Mouse (Mus musculus): ENCODE measurements around the gene Itga6.

Gene Itga6

GRCm38 (mm10) chr2:71863531-71864173, 118.2 kb downstream of the Itga6 start:
- no peak for DNase-seq

GRCm38 (mm10) chr2:71865022-71865421, 119.6 kb downstream of the Itga6 start:
- DNase-seq, result no peak

GRCm38 (mm10) chr2:71865935-71866334, 120.5 kb downstream of the Itga6 start:
- no peak for DNase-seq

- DNase-seq, result no peak
Observed at GRCm38 (mm10) chr2:71866565-71866964, 121.1 kb downstream of the Itga6 start.

DNA sequence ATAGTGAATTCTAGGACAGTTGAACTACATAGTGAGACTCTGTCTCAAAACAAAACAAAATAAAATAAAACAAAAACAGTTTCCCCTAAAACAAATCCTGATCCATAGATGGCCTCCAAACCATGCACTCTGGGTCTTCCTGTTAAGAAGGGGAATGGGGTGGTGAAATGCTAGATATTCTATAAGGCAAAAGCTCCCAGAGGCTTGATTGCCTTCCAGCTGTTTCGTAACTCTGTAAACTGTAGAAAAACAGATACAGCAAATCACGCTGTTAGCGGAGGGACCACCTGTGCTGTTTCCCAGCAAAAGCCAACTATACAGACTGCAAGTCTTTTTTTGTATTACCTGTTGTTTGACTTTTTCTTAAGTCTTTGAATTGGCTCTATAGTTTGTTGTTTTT, 121.6 kb downstream of the Itga6 start:
- no peak for DNase-seq

DNA sequence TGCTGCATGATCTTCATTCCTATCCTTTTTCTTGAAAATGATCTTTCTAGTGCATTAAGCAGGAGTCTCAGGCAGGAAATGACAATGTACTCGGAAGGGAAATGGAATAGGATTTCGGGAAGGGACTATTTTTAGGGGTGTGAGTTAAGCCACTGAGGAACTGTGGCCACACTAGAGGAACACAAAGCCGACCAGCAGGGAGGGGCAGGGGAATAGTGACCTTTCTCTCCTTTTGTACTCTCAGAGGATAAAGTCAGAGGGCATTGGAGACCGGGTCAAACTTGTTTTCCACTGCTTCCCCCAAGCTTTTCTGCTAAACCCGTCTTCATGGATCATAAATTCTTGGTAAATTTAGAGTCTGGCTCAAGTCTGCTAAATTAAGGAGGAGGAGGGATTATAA, 122.1 kb downstream of the Itga6 start:
- DNase-seq, result no peak

DNA sequence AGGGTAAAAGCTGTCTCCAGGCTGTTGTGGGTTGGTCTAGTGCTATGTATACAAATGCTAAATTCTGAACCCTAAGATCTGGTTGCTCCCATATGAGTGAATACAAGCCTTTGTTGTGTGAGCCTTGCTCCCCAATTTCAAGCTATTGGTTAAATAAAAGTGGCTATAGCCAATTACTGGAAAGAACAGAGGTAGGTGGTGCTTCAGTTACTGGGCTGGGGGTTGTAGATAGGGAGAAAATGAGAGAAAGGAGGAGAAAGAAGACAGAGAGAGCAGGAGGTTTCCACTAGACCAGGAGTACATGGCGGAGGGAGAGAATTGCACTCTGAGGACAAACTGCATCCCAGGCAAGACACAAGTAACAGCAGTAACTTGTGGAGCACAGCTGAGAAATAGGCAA, 122.8 kb downstream of the Itga6 start:
- no peak for DNase-seq

DNA sequence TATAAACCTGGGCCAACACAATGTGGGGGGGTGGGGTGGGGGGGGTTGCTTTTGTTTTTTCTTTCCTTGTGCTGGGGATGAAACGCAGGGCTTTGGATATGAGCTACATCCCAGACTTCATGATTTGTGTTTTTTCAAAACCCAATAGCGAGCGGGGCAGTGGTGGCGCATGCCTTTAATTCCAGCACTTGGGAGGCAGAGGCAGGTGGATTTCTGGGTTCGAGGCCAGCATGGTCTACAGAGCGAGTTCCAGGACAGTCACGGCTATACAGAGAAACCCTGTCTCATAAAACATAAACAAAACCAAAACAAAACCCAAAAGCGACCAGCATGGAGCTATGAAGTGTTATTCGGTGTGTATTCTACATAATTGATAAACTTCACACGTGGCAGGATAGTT, 126.7 kb downstream of the Itga6 start:
- peak; percentile 34 for DNase-seq

GRCm38 (mm10) chr2:71872801-71873443, 127.5 kb downstream of the Itga6 start, which contains the start of gene Pdk1:
TSS of gene Pdk1 (plus strand) at chr2:71873224.
- peak; percentile 97 for DNase-seq

DNA sequence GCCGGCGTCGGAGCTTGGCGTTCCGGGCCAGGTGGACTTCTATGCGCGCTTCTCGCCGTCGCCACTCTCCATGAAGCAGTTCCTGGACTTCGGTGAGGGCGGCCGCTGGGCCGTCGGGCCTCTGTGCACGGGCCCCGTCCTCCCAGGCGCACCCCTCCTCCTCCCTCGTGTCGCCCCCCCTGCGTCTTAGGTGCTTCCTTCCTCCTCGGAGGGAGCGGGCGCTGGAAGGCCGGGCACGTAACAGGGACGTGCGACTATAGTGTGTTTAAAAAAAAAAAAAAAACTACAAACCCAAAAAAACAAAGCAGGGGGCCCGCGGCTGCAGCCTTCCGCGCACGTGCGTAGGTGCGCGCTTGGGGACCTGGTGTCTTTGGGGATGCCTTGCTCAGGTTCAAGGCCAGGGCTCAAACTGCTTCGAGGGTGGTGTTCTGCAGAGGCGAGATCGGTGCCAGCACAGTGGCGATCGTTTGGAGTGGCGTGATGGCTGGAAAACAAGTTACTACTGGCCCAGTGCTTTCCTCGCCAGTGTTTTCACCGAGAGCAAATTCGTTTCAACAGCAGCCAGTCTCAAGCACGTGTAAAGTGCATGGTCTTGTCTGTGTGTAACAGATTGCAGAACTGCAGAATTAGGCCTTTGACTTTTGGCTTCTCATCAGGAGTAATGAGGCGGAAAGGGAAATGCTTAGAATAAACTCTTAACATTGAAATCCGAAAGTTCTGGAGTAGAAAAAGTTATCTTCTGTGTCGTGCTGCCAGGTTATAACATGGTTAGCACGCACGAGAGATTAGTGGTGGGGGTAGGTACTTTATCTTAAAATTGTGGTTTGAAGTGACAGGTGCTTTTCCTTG, 128.3 kb downstream of the Itga6 start:
- no peak for DNase-seq

DNA sequence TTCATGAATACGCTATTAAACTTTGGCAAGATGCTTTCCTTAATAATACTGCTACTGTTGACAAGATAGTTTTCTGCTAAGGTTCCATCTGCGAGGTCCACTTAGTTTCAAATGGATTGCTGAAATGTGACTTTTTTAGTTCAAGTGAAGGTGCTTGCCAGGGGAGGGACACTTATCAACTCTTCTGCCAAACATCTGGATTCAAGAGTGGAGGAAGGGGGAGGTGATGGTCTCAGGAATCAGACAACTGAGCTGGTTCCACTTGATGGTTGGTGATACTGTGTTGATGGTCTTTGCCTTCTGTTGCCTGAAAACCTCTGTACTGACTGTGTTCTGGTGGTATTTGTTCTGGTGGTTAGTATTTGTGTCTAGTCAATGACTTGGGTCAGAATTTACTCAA, 129.0 kb downstream of the Itga6 start:
- DNase-seq, result no peak

- DNase-seq, result no peak
Observed at GRCm38 (mm10) chr2:71874836-71875235, 129.4 kb downstream of the Itga6 start.

GRCm38 (mm10) chr2:71877865-71878264, 132.4 kb downstream of the Itga6 start:
- no peak for DNase-seq

- no peak for DNase-seq
Observed at GRCm38 (mm10) chr2:71878441-71878840, 133.0 kb downstream of the Itga6 start.

GRCm38 (mm10) chr2:71878943-71879342, 133.5 kb downstream of the Itga6 start:
- DNase-seq, result no peak

GRCm38 (mm10) chr2:71882914-71883651, 137.7 kb downstream of the Itga6 start:
- no peak for DNase-seq

- no peak for DNase-seq
Observed at GRCm38 (mm10) chr2:71887269-71887668, 141.9 kb downstream of the Itga6 start.

- DNase-seq, result no peak
Observed at GRCm38 (mm10) chr2:71888437-71888836, 143.0 kb downstream of the Itga6 start.

- no peak for DNase-seq
Observed at GRCm38 (mm10) chr2:71891536-71891935, 146.1 kb downstream of the Itga6 start.

- DNase-seq, result no peak
Observed at GRCm38 (mm10) chr2:71892741-71893349, 147.4 kb downstream of the Itga6 start.

GRCm38 (mm10) chr2:71895596-71896286, 150.3 kb downstream of the Itga6 start:
- DNase-seq, result no peak

DNA sequence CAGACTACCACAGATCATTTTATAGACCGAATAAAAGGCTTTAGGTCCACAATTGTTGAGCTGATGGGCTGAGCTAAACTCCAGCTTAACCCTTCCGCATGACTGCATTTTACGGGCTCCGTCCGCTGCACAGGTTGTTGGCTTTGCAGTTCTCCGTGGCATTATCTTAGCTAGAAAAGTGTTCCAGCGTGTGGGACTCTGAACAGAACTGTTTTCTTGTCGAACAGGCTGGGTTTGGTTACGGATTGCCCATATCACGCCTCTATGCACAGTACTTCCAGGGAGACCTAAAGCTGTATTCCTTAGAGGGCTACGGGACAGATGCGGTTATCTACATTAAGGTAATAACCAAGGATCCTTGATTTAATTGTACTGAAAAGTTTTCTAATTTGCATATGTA, 152.0 kb downstream of the Itga6 start:
- DNase-seq, result no peak
